Mouse (Mus musculus) retina, embryonic 14.5 days (tissue): ENCODE measurements at regions not wholly inside any gene's neighbourhood (a gene's known extent, or its start where the extent isn't known, plus 50 kb on each side); places are given as distances from the start of the nearest gene placed in this dataset.
A peak's percentile ranks its signal among the peaks of the same experiment; 100 is the strongest.

Experiments
- DNase-seq: peaks from one replicate; pipeline ENCODE4 v3.0.0-alpha.2; 2015; ENCODE audit warnings: low spot score

GRCm38 (mm10) chr8:44094818-44095217 lies 385.0 kb upstream of the Adam34 start:
- no peak for DNase-seq

DNA sequence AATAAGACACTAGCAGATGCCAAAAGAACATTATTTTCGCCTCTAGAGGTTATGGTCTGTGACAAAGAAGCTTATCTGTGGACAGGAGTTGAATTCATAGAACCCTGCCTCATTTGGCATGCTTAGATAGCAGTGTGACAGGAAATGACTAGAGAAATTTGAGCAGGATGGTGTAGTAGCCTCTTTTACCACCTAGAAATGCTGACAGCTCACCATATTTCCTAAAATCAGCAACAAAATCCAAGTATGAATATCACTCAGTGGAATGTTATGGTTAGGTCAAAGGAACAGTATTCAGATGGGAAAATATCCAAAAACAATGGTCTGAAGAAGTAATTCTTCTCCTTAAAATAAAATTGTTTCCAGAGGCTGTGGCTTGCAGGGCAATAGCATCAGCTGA lies 383.6 kb upstream of the Adam34 start:
- no peak for DNase-seq

GRCm38 (mm10) chr8:44082057-44082456 lies 372.2 kb upstream of the Adam34 start:
- DNase-seq, result no peak

DNA sequence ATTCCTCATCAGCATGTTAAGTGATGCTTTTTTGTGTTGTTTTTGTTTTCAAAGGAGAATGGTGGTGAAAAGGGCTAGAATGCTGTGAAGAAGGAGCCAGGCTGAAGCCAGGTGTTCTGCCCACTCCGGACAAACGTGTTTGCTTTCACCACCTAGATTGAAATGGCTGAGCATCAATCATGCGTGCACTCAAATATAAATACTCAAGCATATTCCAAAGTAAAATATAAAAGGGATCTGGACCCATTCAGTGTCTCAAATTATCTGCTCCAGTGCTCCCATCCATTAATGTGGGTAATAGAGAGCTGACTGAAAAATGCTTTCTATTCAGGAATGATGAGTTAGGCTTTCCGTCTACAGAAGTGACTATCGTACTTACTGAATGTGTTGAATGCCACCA lies 349.0 kb upstream of the Adam34 start:
- peak; percentile 17 for DNase-seq

- DNase-seq, result no peak
These were observed 332.9 kb upstream of the Adam34 start for GRCm38 (mm10) chr8:44042572-44043355.

- no peak for DNase-seq
These were observed 324.4 kb upstream of the Adam34 start for GRCm38 (mm10) chr8:44034211-44034610.

DNA sequence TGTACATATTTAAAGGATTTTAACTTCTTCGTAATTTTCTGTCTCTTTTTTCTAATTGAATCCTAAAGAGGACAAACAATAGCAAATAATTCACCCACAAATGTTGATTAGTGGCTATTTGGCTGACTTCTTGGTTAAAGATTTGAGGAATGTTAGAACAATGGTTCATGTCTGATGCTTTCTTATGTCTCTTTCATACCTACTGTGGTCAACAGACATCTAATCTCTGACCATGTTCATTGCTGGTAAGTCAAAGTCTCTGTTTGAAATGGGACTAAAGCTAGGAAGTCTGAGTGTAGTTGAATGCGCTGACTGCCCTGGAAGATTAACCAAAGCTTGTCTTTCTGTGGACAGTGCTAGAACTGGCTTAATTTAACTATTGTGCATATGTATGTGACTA lies 321.5 kb upstream of the Adam34 start:
- DNase-seq, result no peak

DNA sequence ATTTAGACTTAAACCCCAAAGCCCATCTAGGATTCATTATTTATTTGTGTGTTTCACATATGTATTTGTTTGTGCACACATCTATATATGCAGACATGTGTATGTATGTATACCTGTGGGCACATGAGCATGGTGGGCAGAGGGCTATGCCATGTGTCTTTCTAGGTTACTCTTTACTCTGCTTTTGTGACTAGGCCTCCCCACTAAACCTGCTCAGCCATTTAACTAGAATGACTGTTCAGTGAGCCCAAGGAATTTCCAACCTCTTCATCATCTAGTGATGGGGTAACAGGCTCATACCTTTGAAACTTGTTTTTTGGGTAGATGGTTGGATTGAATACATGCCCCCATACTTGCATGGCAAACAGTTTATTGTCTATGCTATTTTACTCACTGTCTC lies 321.1 kb upstream of the Adam34 start:
- DNase-seq, result no peak

- DNase-seq, result no peak
These were observed 317.9 kb upstream of the Adam34 start for GRCm38 (mm10) chr8:44027738-44028137.

DNA sequence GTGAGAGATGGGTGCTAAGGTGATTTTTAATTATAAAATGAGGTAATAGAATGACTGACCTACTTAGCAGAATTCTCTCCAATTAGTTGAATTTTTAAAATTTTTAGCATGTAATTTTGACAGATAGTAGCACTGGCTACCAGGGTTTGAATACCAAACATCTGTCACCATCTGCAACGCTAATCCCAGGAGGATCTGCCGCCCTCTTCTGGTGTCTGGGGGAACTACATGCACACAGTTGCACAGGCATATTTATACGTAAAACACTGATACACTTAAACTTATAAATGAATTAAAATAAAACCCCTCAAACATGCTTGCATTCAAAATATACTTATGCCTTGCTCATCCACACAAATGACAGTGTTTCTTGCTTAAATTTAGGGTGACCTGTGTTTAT lies 316.1 kb upstream of the Adam34 start:
- peak; percentile 65 for DNase-seq

DNA sequence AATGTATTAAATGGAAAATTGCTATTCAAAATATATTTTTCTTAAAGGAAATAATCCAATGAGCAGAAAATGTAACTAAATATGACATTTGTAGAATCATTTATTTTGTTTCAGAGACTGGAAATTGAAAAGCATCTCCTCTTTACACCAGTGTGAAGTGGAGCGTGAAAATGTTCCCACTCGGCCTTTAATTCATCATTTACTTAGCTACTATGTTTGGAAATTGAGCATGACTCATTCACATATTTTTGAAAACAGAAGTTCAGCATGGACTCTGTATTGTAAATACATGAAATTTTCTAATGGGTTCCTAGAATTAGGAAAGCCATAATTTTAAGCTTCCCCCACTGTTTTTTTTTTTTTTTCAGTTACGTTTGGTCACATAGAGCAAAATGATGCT lies 314.2 kb upstream of the Adam34 start:
- DNase-seq, result no peak
